Mouse (Mus musculus) adrenal gland, postnatal 36 days (tissue): ENCODE data around the gene Aplp2. TPM values are rescaled to one million over a fixed set of nuclear protein-coding genes. Genes with fewer than 3 reads are reported as not detected.

Source experiments
- DNase-seq, 2 experiments: peaks; one replicate each; pipeline ENCODE4 v3.0.0; 2021; ENCODE audit warnings: mixed read lengths in 1 of 2
- long read RNA-seq, 2 experiments: library from polyadenylated mRNA; stranded (forward); transcript quantifications; one replicate each; pipeline ENCODE4 v2.0.0; 2021; ENCODE audit warnings: borderline sequencing depth in 2 of 2
- total RNA-seq, 2 experiments: library from RNA; stranded (reverse); gene quantifications; 2 replicates each; pipeline ENCODE4 v1.2.3; 2021

Aplp2 gene
- 100 to 1,000 TPM; 600 to 666 TPM for total RNA-seq
- long read RNA-seq, experiment 1, transcript Aplp2-204 (1 exons, 1,155 nt): minor isoform, 5 of 577 reads
- long read RNA-seq, experiment 1, transcript Aplp2-201 (17 exons, 3,634 nt): major isoform, 283 of 577 reads
- long read RNA-seq, experiment 1, transcript Aplp2-202 (17 exons, 3,504 nt): minor isoform, 6 of 577 reads
- long read RNA-seq, experiment 1, transcript Aplp2-209 (16 exons, 3,462 nt): minor isoform, 190 of 577 reads
- long read RNA-seq, experiment 1, partial matches to known transcripts: 44 of 577 reads
- long read RNA-seq, experiment 1, other reads (novel, unspliced or antisense): 44 of 577 reads
- long read RNA-seq, experiment 2, transcript Aplp2-209 (16 exons, 3,462 nt): minor isoform, 40 of 168 reads
- long read RNA-seq, experiment 2, transcript Aplp2-201 (17 exons, 3,634 nt): major isoform, 93 of 168 reads
- long read RNA-seq, experiment 2, partial matches to known transcripts: 8 of 168 reads
- long read RNA-seq, experiment 2, other reads (novel, unspliced or antisense): 25 of 168 reads

DNA sequence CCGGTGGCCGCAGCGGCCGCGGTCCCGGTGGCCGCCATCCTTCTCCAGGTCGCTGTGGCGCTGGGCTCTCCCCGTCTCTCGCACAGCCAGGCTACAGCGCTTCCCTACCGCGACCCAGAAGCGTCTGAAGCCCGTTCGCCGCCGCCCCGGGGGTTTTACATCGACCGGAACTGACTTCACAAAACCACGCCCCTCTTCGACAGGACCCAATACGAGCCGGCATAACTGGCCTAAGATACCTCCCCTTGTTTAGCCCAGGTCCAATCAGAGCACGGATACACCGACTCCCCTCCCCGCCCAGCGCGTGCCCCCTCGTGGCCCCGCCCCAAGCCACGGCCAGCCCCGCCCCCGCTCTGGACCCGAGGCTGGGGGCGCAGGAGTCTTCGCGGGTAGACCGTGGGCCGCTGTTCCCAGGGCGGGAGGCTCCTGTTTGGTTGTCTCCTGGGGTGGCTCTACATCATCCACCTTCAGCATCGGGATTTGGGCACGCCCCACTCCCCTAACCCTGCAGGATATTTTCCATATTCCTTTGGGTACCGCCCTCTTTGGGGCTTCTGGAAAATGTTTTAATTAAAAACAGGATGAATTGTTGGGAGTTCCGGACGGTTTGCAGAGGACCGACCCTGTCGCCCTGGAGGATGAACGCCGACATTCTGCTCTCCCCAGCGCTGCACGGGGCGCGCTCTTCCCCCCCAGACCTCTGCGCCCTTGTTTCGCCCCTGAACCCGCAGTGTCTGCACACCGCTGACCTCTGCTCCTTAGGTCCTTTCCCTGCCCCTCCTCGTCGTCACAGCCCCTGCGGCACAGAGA is at the start of gene Aplp2:
Gene Aplp2, minus strand, starts transcription at position 126 of the 810 bp plus-strand sequence.
- DNase-seq: peak; percentile 98 to 99

- no peak for DNase-seq
Measured at GRCm38 (mm10) chr9:31260219-31260618, 48.6 kb upstream of the Aplp2 start.

- no peak for DNase-seq
Measured at GRCm38 (mm10) chr9:31258237-31258636, 46.6 kb upstream of the Aplp2 start.

DNA sequence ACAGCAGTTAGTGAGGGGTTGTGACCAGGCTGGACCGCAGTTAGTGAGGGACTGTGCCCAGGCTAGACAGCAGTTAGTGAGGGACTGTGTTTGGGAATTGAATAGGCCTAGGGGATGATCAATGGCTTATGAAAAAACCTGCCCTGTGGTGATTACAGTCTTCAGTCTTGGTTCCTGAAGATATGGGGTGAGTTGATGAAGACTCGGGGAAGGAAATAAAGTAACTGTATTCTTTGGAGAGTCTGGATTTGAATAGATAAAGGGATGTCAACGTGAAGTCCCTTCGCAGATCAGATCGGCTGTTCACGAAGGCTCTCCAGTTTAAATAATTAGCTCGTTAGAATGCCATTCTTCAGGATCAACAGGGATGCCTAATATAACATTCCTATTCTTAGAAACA is 44.3 kb upstream of the Aplp2 start:
- no peak for DNase-seq

GRCm38 (mm10) chr9:31254697-31255004 is 43.0 kb upstream of the Aplp2 start:
- DNase-seq: no peak

DNA sequence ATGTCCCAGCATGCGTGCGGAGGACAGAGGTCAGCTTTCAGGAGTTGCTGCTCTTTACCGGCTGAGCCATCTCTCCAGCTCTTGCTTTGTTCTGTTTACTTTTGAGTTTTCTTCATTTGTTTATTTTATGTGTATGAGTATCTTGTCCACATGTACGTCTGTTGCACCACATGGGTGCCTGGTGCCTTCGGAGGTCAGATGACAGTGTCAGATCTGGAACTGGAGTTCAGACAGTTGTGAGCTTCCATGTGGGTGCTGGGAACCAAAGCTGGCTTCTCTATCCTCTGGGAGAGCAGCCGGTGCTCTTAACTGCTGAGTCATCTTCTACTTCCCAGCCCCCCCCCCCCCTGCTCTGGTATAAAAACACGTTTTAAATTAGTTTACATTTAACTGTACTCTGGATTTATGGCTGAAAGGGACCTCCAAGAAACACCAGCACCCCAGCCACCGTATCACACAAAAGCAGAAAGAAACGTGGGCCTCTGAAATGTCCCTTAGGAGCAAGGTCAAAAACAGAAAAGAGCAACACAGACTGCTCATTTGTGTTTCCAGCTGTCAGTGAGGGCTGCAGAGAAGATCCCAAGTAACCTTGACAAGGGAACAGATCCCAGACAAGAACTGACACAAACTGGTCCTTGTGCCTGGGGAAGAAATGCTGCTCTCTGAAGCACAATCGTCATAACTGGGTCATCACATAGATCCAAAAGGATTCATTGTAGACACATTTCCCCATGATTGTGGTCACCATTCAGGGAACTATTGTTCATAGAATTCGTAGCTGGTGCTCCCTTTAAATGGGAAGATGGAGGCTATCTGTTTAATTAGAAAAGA is 42.5 kb upstream of the Aplp2 start:
- peak in 1 of 2 experiments; percentile 42 for DNase-seq

- DNase-seq: peak in 1 of 2 experiments; percentile 36
Measured at GRCm38 (mm10) chr9:31253311-31253734, 41.7 kb upstream of the Aplp2 start.

DNA sequence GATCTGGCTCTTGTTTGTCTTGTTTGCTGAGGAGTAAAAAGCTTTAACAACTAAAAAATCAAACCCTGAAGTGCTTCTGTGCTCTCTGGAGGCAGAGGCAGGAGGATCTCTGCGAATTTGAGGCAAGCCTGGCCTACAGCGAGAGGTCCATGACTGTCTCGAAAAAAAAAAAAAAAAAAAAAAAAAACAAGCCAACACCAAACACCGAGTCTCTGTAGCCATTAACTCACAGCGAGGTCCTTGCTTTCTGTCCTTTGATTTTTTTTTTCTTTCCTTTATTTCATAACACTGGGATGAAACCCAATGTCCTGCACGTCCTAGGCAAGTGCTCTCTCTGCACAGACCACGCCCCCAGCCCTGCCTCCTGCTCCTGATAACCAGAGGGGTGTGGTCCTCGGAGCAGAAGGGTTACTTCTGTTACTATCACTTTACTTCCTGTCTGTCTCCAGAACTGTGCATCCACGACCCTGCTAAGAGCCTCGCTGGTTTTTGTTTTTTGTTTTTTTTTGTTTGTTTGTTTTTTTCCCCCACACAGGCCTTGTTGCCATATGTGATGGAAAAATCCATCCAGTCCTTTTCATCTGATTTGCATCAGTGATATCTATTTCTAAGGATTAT is 40.7 kb upstream of the Aplp2 start:
- peak; percentile 84 to 85 for DNase-seq

DNA sequence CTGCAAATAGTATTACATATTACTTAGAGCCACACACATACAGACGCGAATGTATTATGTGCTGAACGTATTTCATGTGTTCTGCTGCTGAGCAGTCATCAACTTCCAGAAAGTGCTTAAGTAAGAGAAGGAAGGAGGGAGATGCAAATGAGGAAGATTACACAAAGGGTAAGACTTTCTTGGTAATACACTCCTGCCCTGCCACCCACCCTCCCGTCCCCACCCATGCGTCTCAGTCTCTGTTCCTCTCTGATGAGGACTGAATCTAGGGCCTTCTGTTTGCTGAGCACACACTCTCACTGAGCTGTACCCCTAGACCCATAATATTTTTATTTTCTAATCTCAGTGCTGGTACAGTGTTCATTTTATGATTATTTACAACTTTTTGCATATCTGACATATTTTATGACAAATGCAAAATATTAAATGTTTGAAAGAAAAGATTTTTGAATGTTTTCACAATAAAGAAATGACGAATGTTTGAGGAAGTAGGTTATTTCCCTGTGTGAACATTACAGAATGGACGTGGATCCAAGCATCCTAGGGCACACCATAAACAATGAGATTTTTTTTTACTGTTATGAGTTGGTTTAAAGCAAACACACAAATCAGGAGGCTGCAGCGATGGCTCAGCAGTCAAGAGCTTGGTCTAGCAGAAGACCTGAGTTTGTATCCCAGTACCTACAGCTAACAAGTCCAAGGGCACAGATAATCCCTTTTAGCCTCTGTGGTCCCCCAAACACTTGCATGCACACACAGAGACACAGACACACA is 36.0 kb upstream of the Aplp2 start:
- no peak for DNase-seq

DNA sequence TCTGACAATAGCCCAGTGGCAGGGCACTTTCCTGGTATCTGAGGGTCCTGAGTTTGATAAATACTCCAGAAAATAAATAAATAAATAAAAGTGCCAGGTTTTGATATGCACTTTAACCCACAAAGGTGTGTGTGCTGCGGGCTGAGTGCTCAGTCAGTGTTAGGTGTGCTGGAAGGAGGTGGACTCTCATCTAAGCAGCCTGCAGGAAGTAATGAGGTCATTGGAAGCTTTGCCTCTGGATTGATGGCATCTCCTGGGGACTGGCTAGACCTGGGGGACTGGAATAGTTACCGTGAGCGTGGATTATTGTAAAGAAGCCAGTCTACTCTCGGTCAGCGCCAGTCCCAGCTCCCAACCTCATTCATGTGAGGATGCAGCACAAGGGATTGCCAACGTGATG is 34.8 kb upstream of the Aplp2 start:
- DNase-seq: no peak

- no peak for DNase-seq
Measured at GRCm38 (mm10) chr9:31245006-31245405, 33.4 kb upstream of the Aplp2 start.

- no peak for DNase-seq
Measured at GRCm38 (mm10) chr9:31243939-31244333, 32.3 kb upstream of the Aplp2 start.

DNA sequence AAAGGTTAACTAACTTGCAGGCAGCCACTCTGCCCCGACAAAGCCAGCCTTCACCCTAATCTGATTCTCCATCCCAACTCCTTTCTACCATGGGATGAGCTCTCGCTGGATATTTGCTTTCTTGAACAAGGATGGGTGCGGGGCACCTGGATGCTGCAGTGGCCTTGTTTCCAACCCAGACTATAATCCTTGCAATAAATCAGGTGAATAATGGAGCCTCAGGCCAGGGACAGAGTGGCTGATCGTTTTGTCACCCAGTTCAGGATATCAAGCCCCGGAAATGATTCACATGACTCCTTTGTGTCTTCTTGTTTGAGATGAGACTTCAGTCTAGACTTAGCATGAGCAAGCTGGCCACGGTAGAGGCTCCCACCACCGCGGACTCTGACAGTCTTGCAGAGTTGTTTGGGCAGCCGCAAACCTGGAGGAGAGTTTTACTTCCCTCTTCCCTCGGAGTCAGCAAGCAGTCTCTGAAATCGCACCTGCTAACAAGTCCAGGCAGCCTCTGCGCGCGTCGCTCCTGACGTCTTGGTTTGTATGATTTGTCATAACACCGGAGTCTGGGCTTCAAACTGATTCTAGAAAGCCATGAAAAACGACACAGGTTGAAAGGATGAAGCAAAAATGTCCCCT is 31.8 kb upstream of the Aplp2 start:
- DNase-seq: peak; percentile 38 to 49

DNA sequence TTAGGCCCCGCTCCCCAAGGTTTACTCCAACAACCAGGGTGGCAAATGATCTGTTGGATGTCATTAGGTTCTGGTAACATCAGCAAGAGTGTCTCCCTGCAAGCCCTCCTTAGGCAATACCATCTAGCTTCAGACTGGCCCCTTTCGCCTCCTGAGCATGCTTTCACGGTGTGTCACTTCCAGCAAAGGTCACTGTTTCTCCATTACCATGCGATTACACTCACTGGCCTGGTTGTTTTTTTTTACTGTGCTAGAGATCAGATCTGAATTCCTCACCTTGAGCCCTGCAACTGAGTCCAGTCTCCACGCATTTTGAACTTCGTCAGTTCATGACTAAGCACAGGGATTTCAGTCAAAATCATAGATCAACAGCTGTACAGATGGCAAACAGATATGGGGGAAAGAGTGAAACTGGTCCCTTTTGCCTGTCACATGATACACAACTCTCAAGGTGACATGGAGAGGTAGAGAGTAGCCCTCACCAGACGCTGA is 29.6 kb upstream of the Aplp2 start:
- peak; percentile 37 to 52 for DNase-seq

DNA sequence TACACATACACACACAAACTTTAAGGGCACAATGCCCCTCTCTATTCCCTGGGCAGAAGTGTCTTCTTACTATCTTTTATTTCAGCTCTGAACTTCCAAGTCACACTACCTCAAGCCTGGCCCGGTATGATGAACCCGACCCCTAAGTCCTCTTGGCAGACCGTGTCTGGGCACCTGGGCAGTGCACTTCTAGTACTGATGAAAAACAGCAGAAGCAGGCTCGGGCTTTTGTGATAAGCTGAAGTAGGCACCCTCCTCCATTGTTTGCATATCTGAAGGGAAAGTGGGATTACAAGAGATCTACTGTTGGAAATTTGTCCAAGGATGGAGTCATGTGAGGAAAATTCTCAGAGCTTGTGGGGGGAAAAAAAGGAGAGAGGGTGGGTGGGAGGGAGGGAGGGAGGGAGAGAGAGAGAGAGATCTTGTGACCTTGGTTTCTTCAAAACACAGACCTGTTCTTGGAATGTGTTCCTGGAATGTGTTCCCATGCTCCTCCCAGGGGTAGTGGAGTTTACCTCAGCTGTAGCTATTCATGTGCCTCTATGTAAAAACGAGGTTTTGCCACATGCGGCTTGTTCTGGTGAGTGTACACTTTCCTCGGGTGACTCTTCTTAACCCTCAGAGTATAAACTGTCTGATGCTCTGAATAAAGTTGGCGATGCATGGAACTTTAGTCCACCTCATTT is 29.1 kb upstream of the Aplp2 start:
- no peak for DNase-seq

DNA sequence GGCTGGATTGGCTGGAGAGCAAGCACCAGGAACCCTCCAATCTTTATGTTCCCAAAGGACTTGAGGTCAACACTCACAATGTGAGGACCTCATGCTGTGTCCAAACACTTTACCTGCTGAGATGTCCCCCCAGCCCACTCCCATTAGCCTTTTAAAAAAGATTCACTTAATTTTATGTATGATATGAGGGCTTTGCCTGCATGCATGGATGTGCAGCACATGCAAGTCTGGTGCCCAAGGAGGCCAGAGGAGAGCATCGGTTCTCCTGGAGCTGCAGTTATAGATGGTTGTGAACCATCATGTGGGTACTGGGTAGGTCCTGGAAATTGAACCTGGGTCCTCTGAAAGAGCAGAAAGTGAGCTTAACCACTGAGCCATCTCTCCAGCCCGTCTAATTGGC is 27.9 kb upstream of the Aplp2 start:
- DNase-seq: no peak

GRCm38 (mm10) chr9:31238526-31238925 is 26.9 kb upstream of the Aplp2 start:
- DNase-seq: no peak

DNA sequence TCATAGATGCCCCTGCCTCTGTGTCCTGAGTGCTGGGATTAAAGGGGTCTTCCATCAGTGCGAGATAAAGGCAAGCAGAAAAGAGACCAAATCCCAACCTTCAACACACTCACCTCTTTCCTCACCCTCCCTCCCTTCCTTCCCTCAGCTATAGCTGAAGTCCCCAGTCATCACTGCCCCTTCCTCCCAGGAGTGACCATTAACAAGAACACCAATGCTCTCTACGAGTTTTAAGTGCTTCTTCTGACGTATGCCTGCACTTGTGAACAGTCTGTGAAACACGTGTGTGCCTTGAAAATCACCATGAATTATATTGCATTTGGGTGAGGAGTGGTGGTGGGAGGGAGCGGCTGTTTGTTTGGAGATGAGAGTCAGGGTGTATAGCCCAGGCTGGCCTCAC is 24.5 kb upstream of the Aplp2 start:
- no peak for DNase-seq

- no peak for DNase-seq
Measured at GRCm38 (mm10) chr9:31235489-31235888, 23.9 kb upstream of the Aplp2 start.

DNA sequence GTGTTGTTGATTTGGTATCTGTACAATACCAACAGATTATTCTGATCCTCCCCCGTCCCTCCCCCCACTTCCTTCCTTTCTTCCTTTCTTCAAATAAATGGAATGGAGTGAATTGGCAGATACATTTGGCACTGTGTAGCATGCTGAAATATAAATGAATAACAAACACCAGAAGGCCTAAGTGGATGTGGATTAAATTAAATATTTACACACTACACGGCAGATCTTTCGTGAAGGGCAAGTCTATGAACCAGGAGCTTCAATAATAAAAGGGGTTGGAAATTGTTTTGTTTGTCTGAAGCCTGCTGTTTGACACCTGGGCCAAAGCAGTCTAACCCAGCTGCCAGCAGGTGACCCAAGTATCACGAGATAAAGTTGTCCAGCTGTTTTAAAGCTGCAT is 23.4 kb upstream of the Aplp2 start:
- no peak for DNase-seq
